Mouse (Mus musculus): ENCODE results near the gene Gm4969. TPM values are rescaled to one million over a fixed set of nuclear protein-coding genes. Genes with fewer than 3 reads are reported as not detected.

Gm4969 gene
- total and polyA plus RNA-seq, 2 experiments, result 0.02 to 0.09 TPM

DNA sequence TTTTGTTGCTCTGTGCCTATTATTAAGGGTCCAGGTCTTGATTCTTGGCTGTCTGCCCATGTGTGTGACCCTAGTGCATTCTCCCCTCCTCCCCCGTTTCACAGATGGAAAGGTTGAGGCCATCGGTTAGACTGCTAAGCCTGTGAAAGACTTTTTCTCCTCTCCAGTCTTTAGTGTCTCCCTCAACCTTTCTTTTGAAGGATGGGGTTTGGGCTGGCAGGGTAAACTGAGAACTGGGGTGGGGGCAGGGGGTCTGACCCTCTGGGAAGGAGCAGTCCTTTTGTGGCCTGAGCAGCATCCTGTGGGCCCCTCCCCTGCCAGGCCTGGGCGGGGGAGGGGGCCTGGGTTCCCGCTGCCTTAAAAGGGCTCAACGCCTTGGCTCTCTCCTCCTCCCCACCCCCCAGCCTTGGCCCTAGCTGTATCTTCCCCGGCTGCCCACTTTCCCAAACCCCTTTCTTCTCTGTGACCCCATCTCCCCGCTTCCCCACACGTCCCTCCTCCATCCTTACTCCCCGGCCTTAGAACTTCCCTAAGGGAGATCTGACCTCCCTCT, 33.2 kb downstream of the Gm4969 start:
- Histone ChIP-seq H3K27me3 (ENCODE audit: control insufficient read depth, insufficient read depth, low read length) (no peaks in the 10 kb centered on the region), H3K79me2 (ENCODE audit: control insufficient read depth, insufficient read depth, low read length) (no peaks in the 10 kb centered on the region), H3K36me3 (ENCODE audit: control insufficient read depth, insufficient read depth, low read length) (no peaks in the 10 kb centered on the region), H3K4me3 (ENCODE audit: insufficient read depth, low read depth, low read length) (peak overlapping the region; percentile 19), H3K9ac (ENCODE audit: low read depth, low read length) (no peak overlapping the region), H3K27ac (replicated peaks; ENCODE audit: insufficient read depth, low read depth, low read length) (peak overlapping the region; percentile 56), H3K4me1 (ENCODE audit: control insufficient read depth, insufficient read depth, low read length) (peaks cover 4% of the 10 kb centered on the region)
- DNase-seq (ENCODE audit: extremely low read depth, low read depth, low spot score), result no peak
- WGBS, result 36% methylated on average over 9 of the region's 9 CpGs
- no peak for TF ChIP-seq POLR2A (IDR thresholded peaks at IDR 0.05; ENCODE audit: extremely low read depth, insufficient read depth, low read length)
- TF ChIP-seq CTCF (IDR thresholded peaks at IDR 0.05; ENCODE audit: low read depth, low read length), result no peak

DNA sequence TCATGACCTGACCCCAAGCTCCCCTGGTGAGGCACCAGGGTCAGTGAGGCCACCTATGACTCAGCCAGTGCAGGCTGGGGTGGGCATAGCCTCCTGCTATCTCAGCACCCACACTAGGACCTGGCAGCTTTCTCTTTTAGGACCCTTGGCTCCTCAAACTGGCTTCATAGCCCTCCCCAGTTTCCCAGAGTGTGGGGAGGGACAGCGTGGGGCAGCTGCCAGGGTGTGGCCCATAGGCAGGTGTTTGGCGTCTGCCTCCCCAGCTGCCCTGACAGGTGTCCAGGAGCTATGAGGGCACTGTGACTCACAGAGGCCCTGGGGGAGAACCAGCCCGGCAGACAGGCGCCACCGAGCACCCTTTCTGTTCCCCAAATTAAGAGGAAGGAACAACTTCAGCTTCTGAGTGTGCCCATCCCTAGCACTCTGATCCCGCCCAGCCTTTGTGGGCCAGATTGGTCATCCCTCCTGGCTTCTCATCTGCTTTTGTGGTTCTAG, 33.8 kb downstream of the Gm4969 start:
- WGBS, result 61% methylated on average over 6 of the region's 6 CpGs
- Histone ChIP-seq H3K36me3 (ENCODE audit: control insufficient read depth, insufficient read depth, low read length) (no peaks in the 10 kb centered on the region), H3K4me1 (ENCODE audit: control insufficient read depth, insufficient read depth, low read length) (peaks cover 4% of the 10 kb centered on the region), H3K79me2 (ENCODE audit: control insufficient read depth, insufficient read depth, low read length) (no peaks in the 10 kb centered on the region), H3K9ac (ENCODE audit: low read depth, low read length) (peak overlapping the region; percentile 74), H3K27ac (replicated peaks; ENCODE audit: insufficient read depth, low read depth, low read length) (peak overlapping the region; percentile 70), H3K4me3 (ENCODE audit: insufficient read depth, low read depth, low read length) (peak overlapping the region; percentile 62), H3K27me3 (ENCODE audit: control insufficient read depth, insufficient read depth, low read length) (no peaks in the 10 kb centered on the region)
- TF ChIP-seq POLR2A (IDR thresholded peaks at IDR 0.05; ENCODE audit: extremely low read depth, insufficient read depth, low read length) (no peak), CTCF (IDR thresholded peaks at IDR 0.05; ENCODE audit: low read depth, low read length) (no peak)
- peak; percentile 31 for DNase-seq (ENCODE audit: extremely low read depth, low read depth, low spot score)

DNA sequence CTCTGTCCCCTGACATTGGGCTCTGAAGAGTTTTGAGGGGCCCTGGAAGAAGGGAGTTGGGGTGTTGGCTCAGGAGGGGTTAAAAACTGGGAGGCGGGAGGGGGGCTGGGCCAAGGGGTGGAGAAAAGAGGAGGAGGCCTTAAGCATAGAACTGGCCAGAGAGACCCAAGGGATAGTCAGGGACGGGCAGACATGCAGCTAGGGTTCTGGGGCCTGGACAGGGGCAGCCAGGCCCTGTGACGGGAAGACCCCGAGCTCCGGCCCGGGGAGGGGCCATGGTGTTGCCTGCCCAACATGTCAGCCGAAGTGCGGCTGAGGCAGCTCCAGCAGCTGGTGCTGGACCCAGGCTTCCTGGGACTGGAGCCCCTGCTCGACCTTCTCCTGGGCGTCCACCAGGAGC, 34.5 kb downstream of the Gm4969 start, which contains the start of gene Dmpk:
TSS of gene Dmpk (plus strand) at position 149 of the 400 bp plus-strand sequence.
- H3K27me3 ChIP-seq (ENCODE audit: control insufficient read depth, insufficient read depth, low read length), result no peaks in the 10 kb centered on the region
- no peak for DNase-seq (ENCODE audit: extremely low read depth, low read depth, low spot score)
- peak within 1 kb of the TSS; percentile 74 for H3K9ac ChIP-seq (ENCODE audit: low read depth, low read length)
- 40% methylated on average over 10 of the region's 10 CpGs for WGBS
- no peaks in the 10 kb centered on the region for H3K36me3 ChIP-seq (ENCODE audit: control insufficient read depth, insufficient read depth, low read length)
- H3K4me1 ChIP-seq (ENCODE audit: control insufficient read depth, insufficient read depth, low read length), result peaks cover 4% of the 10 kb centered on the region
- H3K27ac ChIP-seq (replicated peaks; ENCODE audit: insufficient read depth, low read depth, low read length), result peak within 1 kb of the TSS; percentile 70
- no peaks in the 10 kb centered on the region for H3K79me2 ChIP-seq (ENCODE audit: control insufficient read depth, insufficient read depth, low read length)
- TF ChIP-seq POLR2A (IDR thresholded peaks at IDR 0.05; ENCODE audit: extremely low read depth, insufficient read depth, low read length) (peak; percentile 59), CTCF (IDR thresholded peaks at IDR 0.05; ENCODE audit: low read depth, low read length) (no peak)
- H3K4me3 ChIP-seq (ENCODE audit: insufficient read depth, low read depth, low read length), result peak within 1 kb of the TSS; percentile 62

DNA sequence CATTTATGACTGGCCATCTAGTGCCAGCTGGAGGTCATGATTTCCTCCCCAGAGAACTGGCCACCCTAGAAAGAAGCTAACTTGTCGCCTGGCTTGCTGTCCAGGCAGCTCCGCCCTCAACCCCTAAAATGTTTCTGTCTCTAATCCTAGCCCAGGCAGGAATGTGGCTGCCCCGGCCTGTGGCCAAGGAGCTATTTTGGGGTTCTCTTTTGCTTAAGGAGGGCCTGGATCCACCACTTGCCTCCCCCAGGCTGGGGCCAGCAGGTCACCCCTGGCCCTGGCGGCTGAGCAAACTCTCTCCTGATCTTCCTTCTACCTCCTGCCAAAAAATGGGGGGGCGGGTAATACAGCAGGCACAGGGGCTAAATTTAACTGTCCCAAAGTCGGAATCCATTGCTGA, 35.1 kb downstream of the Gm4969 start:
- no peak overlapping the region for H3K27ac ChIP-seq (replicated peaks; ENCODE audit: insufficient read depth, low read depth, low read length)
- TF ChIP-seq CTCF (IDR thresholded peaks at IDR 0.05; ENCODE audit: low read depth, low read length), result no peak
- TF ChIP-seq POLR2A (IDR thresholded peaks at IDR 0.05; ENCODE audit: extremely low read depth, insufficient read depth, low read length), result no peak
- no peaks in the 10 kb centered on the region for H3K79me2 ChIP-seq (ENCODE audit: control insufficient read depth, insufficient read depth, low read length)
- H3K4me1 ChIP-seq (ENCODE audit: control insufficient read depth, insufficient read depth, low read length), result peaks cover 5% of the 10 kb centered on the region
- WGBS, result 38% methylated on average over 6 of the region's 6 CpGs
- DNase-seq (ENCODE audit: extremely low read depth, low read depth, low spot score), result no peak
- no peak overlapping the region for H3K4me3 ChIP-seq (ENCODE audit: insufficient read depth, low read depth, low read length)
- no peaks in the 10 kb centered on the region for H3K27me3 ChIP-seq (ENCODE audit: control insufficient read depth, insufficient read depth, low read length)
- no peaks in the 10 kb centered on the region for H3K36me3 ChIP-seq (ENCODE audit: control insufficient read depth, insufficient read depth, low read length)
- no peak overlapping the region for H3K9ac ChIP-seq (ENCODE audit: low read depth, low read length)

DNA sequence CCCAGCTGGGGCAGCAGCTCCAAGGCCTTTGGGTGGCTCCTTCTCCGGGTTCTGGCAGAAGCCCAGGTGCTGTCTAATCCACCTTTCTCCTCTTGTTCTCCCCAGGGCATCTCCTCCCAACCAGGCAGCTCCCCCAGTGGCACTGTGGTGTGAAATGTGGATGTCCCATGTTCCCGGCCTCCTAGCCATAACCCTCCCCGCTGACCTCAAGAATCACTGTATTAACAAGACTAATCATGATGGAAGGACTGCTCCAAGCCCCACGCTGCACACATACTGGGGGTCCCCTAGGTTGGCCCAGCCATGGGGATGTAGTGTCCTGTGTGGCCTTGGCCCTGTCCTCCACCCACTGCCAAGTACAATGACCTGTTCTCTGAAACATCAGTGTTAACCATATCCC, 36.0 kb downstream of the Gm4969 start:
- peaks cover 9% of the 10 kb centered on the region for H3K4me1 ChIP-seq (ENCODE audit: control insufficient read depth, insufficient read depth, low read length)
- no peaks in the 10 kb centered on the region for H3K36me3 ChIP-seq (ENCODE audit: control insufficient read depth, insufficient read depth, low read length)
- H3K4me3 ChIP-seq (ENCODE audit: insufficient read depth, low read depth, low read length), result no peak overlapping the region
- no peaks in the 10 kb centered on the region for H3K79me2 ChIP-seq (ENCODE audit: control insufficient read depth, insufficient read depth, low read length)
- H3K9ac ChIP-seq (ENCODE audit: low read depth, low read length), result peak overlapping the region; percentile 29; the same call in 1 of the 2 replicates
- no peak for DNase-seq (ENCODE audit: extremely low read depth, low read depth, low spot score)
- H3K27ac ChIP-seq (replicated peaks; ENCODE audit: insufficient read depth, low read depth, low read length), result no peak overlapping the region
- no peak for TF ChIP-seq POLR2A (IDR thresholded peaks at IDR 0.05; ENCODE audit: extremely low read depth, insufficient read depth, low read length)
- no peak for TF ChIP-seq CTCF (IDR thresholded peaks at IDR 0.05; ENCODE audit: low read depth, low read length)
- WGBS, result 83% methylated on average over 4 of the region's 4 CpGs
- no peaks in the 10 kb centered on the region for H3K27me3 ChIP-seq (ENCODE audit: control insufficient read depth, insufficient read depth, low read length)

DNA sequence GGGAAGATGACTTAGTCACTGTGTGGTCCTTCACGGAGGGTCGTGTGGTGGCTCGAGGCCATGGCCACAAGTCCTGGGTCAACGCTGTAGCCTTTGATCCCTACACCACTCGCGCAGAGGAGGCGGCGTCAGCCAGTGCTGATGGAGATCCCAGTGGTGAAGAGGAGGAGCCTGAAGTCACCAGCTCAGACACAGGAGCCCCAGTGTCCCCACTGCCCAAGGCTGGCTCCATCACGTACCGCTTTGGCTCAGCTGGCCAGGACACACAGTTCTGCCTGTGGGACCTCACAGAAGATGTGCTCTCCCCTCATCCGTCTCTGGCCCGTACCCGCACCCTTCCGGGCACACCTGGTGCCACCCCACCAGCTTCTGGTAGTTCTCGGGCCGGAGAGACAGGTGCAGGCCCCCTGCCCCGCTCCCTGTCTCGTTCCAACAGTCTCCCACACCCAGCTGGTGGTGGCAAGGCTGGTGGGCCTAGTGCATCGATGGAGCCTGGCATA, 37.7 kb downstream of the Gm4969 start:
- TF ChIP-seq POLR2A (IDR thresholded peaks at IDR 0.05; ENCODE audit: extremely low read depth, insufficient read depth, low read length), result no peak
- TF ChIP-seq CTCF (IDR thresholded peaks at IDR 0.05; ENCODE audit: low read depth, low read length), result no peak
- no peak for DNase-seq (ENCODE audit: extremely low read depth, low read depth, low spot score)
- Histone ChIP-seq H3K79me2 (ENCODE audit: control insufficient read depth, insufficient read depth, low read length) (no peaks in the 10 kb centered on the region), H3K36me3 (ENCODE audit: control insufficient read depth, insufficient read depth, low read length) (no peaks in the 10 kb centered on the region), H3K4me1 (ENCODE audit: control insufficient read depth, insufficient read depth, low read length) (peaks cover 8% of the 10 kb centered on the region; the same call in 1 of the 2 replicates), H3K27me3 (ENCODE audit: control insufficient read depth, insufficient read depth, low read length) (no peaks in the 10 kb centered on the region), H3K9ac (ENCODE audit: low read depth, low read length) (no peak overlapping the region), H3K27ac (replicated peaks; ENCODE audit: insufficient read depth, low read depth, low read length) (no peak overlapping the region), H3K4me3 (ENCODE audit: insufficient read depth, low read depth, low read length) (no peak overlapping the region)
- WGBS, result 85% methylated on average over 19 of the region's 19 CpGs
